In genomic region chr2:27505539-27505938, GRCm38 (mm10) we compare ENCODE assay signal across 8 mouse cellular contexts. TPM values are rescaled to one million over a fixed set of nuclear protein-coding genes. Genes with fewer than 3 reads are reported as not detected.
DNase-seq lines count a peak whose midpoint lies in the region; ATAC-seq and TF ChIP-seq lines count a peak whose summit lies in the region.

No protein-coding gene starts in this region.

- H3K4me3 ChIP-seq in midbrain, embryonic 10.5 days: no peak overlapping the region
- no peak overlapping the region for H3K4me3 ChIP-seq in midbrain, embryonic 16.5 days (ENCODE audit: low read depth, low read length)
- no peak overlapping the region for H3K4me3 ChIP-seq in liver, adult 2 months (ENCODE audit: insufficient read depth, low read depth, low read length)

- no peak overlapping the region for H3K9ac ChIP-seq in midbrain, embryonic 16.5 days (ENCODE audit: low read depth, low read length)
- no peak overlapping the region for H3K9ac ChIP-seq in liver, adult 2 months (ENCODE audit: low read depth, low read length)

- intact Hi-C loops in heart, postnatal 10 days (cut with DNase I): no loop called here

- no peak for ATAC-seq in midbrain, embryonic 16.5 days
- no peak for ATAC-seq in megakaryocyte progenitor cell, adult 5-6 weeks (replicated peaks; ENCODE audit: poor library complexity)

- 12% methylated on average over 6 of the region's 6 CpGs for WGBS in midbrain, embryonic 10.5 days
- 11% methylated on average over 6 of the region's 6 CpGs for WGBS in midbrain, embryonic 16.5 days
- 50% methylated on average over 6 of the region's 6 CpGs for WGBS in liver, adult 2 months

- H3K9me3 ChIP-seq in midbrain, embryonic 10.5 days (replicated peaks): no peaks in the 10 kb centered on the region
- no peaks in the 10 kb centered on the region for H3K9me3 ChIP-seq in midbrain, embryonic 16.5 days (replicated peaks; ENCODE audit: control insufficient read depth, low read length, poor library complexity, severe bottlenecking)

- TF ChIP-seq POLR2A in liver, adult 2 months (IDR thresholded peaks at IDR 0.05; ENCODE audit: extremely low read depth, insufficient read depth, low read length): no peak

- H3K4me2 ChIP-seq in midbrain, embryonic 16.5 days (ENCODE audit: low read length): no peak overlapping the region

- no peaks in the 10 kb centered on the region for H3K79me2 ChIP-seq in liver, adult 2 months (ENCODE audit: control insufficient read depth, insufficient read depth, low read length)

- peaks cover 12% of the 10 kb centered on the region for H3K4me1 ChIP-seq in midbrain, embryonic 10.5 days
- no peaks in the 10 kb centered on the region for H3K4me1 ChIP-seq in midbrain, embryonic 16.5 days (ENCODE audit: control insufficient read depth, insufficient read depth, low read length)
- peaks cover 6% of the 10 kb centered on the region; the same call in 1 of the 2 replicates for H3K4me1 ChIP-seq in liver, adult 2 months (ENCODE audit: control insufficient read depth, insufficient read depth, low read length)

- no peaks in the 10 kb centered on the region for H3K36me3 ChIP-seq in midbrain, embryonic 10.5 days
- no peaks in the 10 kb centered on the region for H3K36me3 ChIP-seq in midbrain, embryonic 16.5 days (ENCODE audit: control insufficient read depth, insufficient read depth, low read length)
- H3K36me3 ChIP-seq in liver, adult 2 months (ENCODE audit: control insufficient read depth, insufficient read depth, low read length): no peaks in the 10 kb centered on the region

- peak; percentile 35 for DNase-seq in midbrain, embryonic 10.5 days (ENCODE audit: low spot score)
- peak; percentile 5 to 12 for DNase-seq in heart, postnatal 10 days
- DNase-seq in liver, adult 2 months (ENCODE audit: extremely low read depth, low read depth, low spot score): no peak
- DNase-seq in urinary bladder, postnatal 25 days (ENCODE audit: low spot score): peak; percentile 31
- DNase-seq in layer of hippocampus, postnatal 36 days: no peak
- no peak for DNase-seq in cerebellum, postnatal 4 days (ENCODE audit: low spot score in 2 of 2)

- no peaks in the 10 kb centered on the region for H3K27me3 ChIP-seq in midbrain, embryonic 10.5 days (ENCODE audit: low read depth, poor library complexity, severe bottlenecking)
- H3K27me3 ChIP-seq in midbrain, embryonic 16.5 days (ENCODE audit: control insufficient read depth, insufficient read depth, low read depth, low read length): no peaks in the 10 kb centered on the region
- no peaks in the 10 kb centered on the region for H3K27me3 ChIP-seq in liver, adult 2 months (ENCODE audit: control insufficient read depth, insufficient read depth, low read length)

- peak; percentile 23; the same call in 1 of the 2 replicates for TF ChIP-seq CTCF in liver, adult 2 months (IDR thresholded peaks at IDR 0.05; ENCODE audit: low read depth, low read length)

- H3K27ac ChIP-seq in midbrain, embryonic 10.5 days (replicated peaks): 0 out of 2 replicates have a peak overlapping the region, but pooled peaks have one; percentile 5
- no peak overlapping the region for H3K27ac ChIP-seq in midbrain, embryonic 16.5 days (ENCODE audit: low read length)
- 0 out of 2 replicates have a peak overlapping the region, but pooled peaks have one; percentile 7 for H3K27ac ChIP-seq in liver, adult 2 months (replicated peaks; ENCODE audit: insufficient read depth, low read depth, low read length)

RNA-seq across cellular contexts. Expression of gene Brd3, which starts 1.9 kb away (rescaled TPM):
- 156 and 166 TPM in 2 replicates for polyA plus RNA-seq in midbrain, embryonic 10.5 days (2016; fragmentation: Nextera tagmentation; extraction: Ambion mirVana)
- 141 and 142 TPM in 2 replicates for polyA plus RNA-seq in midbrain, embryonic 16.5 days (2015; fragmentation: Nextera tagmentation; extraction: Ambion mirVana)
- 10 to 100 TPM; 42.6 to 53.0 TPM for total RNA-seq in heart, postnatal 10 days (2021)
- 5.8 and 7.9 TPM in 2 replicates for total RNA-seq in liver, adult 2 months (2014; rRNA removed)
- 14.8 and 17.2 TPM in 2 replicates for polyA plus RNA-seq in liver, adult 2 months (2012; rRNA removed)
- 10 to 100 TPM; 54.5 to 56.6 TPM for total RNA-seq in layer of hippocampus, postnatal 36 days (2021)
- 52.4 and 54.7 TPM in 2 replicates for total RNA-seq in megakaryocyte progenitor cell, adult 5-6 weeks (2015)
- total RNA-seq in megakaryocyte progenitor cell, adult 5-6 weeks (2017): 26.7 and 29.4 TPM in 2 replicates

RNA-seq across cellular contexts. Expression of gene Wdr5, which starts 9.4 kb away (rescaled TPM):
- 76.3 and 84.1 TPM in 2 replicates for polyA plus RNA-seq in midbrain, embryonic 10.5 days (2016; fragmentation: Nextera tagmentation; extraction: Ambion mirVana)
- 42.6 and 44.4 TPM in 2 replicates for polyA plus RNA-seq in midbrain, embryonic 16.5 days (2015; fragmentation: Nextera tagmentation; extraction: Ambion mirVana)
- 10 to 100 TPM; 25.4 to 28.5 TPM for total RNA-seq in heart, postnatal 10 days (2021)
- total RNA-seq in liver, adult 2 months (2014; rRNA removed): 16.7 and 20.4 TPM in 2 replicates
- 17.2 and 18.3 TPM in 2 replicates for polyA plus RNA-seq in liver, adult 2 months (2012; rRNA removed)
- total RNA-seq in layer of hippocampus, postnatal 36 days (2021): 10 to 100 TPM; 27.1 to 27.7 TPM
- 36.7 and 37.2 TPM in 2 replicates for total RNA-seq in megakaryocyte progenitor cell, adult 5-6 weeks (2015)
- total RNA-seq in megakaryocyte progenitor cell, adult 5-6 weeks (2017): 85.6 and 87.3 TPM in 2 replicates

Comparison
In these comparisons a context has a peak if more than half of its experiments do, and no peak if none do; other contexts are left out.
1. DNase-seq: peak in midbrain, embryonic 10.5 days (single experiment), heart, postnatal 10 days (2 of 2) and urinary bladder, postnatal 25 days (single experiment); none in liver, adult 2 months (single experiment), layer of hippocampus, postnatal 36 days (0 of 2) and cerebellum, postnatal 4 days (0 of 2).